Mouse (Mus musculus): ENCODE results near the gene Klrg2.
"Not testable (repeated sequence)": the region's sequence is repeated elsewhere in the genome, so short reads cannot be mapped to it uniquely, and the experiment has no call there.

Gene Klrg2

GRCm38 (mm10) chr6:38636852-38637618 lies at the start of gene Klrg2:
Klrg2 (minus strand) TSS chr6:38637242.
- DNase-seq (ENCODE audit: low read depth, low spot score) = no peak

GRCm38 (mm10) chr6:38682532-38682931 lies 45.5 kb upstream of the Klrg2 start:
- no peak for DNase-seq (ENCODE audit: low read depth, low spot score)

DNA sequence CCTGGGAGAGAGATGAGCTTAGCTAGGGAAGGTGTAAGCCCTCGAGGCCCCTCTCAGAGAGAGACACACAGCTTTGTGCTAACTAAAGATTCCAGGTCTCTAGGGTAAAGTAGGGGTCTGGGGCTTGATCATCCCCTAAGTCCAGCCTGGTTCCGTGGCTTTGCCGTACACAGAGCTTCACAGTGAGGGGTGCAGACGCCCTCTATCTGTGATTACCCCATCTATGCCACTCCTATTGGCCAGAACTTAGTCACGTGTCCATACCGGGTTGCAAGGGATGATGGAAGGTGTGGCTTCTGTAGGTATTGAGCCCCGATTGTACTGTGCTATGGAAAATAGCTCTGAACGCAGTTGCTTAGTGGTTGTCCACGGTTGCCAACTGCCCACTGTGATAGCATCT lies 40.6 kb upstream of the Klrg2 start:
- DNase-seq (ENCODE audit: low read depth, low spot score) = no peak

DNA sequence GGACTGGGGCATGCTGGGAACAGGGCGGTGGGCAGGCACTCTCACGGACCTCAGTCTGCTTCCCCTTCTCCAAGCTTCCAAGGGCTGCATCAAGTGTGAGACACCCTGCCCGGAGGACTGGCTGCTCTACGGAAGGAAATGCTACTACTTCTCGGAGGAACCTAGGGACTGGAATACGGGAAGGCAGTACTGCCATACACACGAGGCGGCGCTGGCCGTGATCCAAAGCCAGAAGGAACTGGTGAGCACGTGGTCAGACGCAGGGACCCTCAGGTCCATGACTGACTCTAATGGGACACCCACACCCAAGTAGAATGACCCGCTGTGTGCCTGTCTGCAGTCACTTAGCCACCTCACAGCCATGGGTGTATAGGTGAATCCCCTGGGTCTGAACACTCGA lies 39.7 kb upstream of the Klrg2 start:
- DNase-seq (ENCODE audit: low read depth, low spot score) = no peak

- no peak for DNase-seq (ENCODE audit: low read depth, low spot score)
These were observed 39.2 kb upstream of the Klrg2 start for GRCm38 (mm10) chr6:38676217-38676616.

GRCm38 (mm10) chr6:38672011-38672410 lies 35.0 kb upstream of the Klrg2 start:
- no peak for DNase-seq (ENCODE audit: low read depth, low spot score)

DNA sequence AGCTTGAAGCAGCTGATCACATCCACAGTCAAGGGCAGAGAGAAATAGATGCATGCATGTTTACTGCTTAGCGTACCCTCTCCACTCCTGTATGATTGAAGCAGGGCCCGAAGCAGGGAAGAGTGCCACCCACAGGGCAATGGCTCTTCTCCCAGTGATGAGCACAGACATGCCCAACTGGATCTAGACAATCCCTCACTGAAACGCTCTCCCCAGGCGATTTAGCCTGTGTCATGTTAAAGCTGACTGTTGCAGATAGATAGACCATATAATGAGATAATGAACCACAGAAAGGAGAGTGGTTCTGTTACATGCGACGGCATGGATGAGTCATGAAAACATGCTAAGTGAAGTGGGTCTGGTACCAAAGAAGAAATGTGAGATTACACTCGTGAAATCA lies 34.2 kb upstream of the Klrg2 start:
- no peak for DNase-seq (ENCODE audit: low read depth, low spot score)

DNA sequence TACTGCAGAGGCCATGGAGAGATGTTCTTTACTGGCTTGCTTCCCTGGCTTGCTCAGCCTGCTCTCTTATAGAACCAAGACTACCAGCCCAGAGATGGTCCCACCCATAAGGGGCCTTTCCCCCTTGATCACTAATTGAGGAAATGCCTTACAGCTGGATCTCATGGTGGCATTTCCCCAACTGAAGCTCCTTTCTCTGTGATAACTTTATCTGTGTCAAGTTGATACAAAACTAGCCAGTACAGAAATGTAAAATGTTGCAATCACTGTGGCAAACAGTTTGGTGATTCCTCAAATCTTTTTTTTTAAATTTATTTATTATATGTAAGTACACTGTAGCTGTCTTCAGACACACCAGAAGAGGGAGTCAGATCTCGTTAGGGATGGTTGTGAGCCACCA lies 33.4 kb upstream of the Klrg2 start:
- not testable (repeated sequence) for DNase-seq (ENCODE audit: low read depth, low spot score)

DNA sequence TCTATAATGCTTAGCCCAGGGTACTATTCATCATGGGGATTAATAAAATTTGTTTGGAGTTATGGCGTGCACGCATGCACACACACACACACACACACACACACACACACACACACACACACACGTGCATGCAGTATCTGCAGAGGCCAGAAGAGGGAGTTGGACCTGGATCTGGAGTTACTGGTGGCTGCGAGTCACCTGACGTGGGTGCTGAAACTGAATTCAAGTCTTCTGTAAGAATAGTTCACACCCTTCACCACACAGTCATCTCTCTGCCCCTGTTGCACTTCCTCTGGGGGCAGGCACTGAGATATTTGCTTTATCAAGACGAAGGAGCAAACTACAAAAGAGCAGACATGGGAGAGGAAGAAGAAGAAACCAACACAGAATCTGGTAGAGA lies 32.5 kb upstream of the Klrg2 start:
- DNase-seq (ENCODE audit: low read depth, low spot score) = no peak

DNA sequence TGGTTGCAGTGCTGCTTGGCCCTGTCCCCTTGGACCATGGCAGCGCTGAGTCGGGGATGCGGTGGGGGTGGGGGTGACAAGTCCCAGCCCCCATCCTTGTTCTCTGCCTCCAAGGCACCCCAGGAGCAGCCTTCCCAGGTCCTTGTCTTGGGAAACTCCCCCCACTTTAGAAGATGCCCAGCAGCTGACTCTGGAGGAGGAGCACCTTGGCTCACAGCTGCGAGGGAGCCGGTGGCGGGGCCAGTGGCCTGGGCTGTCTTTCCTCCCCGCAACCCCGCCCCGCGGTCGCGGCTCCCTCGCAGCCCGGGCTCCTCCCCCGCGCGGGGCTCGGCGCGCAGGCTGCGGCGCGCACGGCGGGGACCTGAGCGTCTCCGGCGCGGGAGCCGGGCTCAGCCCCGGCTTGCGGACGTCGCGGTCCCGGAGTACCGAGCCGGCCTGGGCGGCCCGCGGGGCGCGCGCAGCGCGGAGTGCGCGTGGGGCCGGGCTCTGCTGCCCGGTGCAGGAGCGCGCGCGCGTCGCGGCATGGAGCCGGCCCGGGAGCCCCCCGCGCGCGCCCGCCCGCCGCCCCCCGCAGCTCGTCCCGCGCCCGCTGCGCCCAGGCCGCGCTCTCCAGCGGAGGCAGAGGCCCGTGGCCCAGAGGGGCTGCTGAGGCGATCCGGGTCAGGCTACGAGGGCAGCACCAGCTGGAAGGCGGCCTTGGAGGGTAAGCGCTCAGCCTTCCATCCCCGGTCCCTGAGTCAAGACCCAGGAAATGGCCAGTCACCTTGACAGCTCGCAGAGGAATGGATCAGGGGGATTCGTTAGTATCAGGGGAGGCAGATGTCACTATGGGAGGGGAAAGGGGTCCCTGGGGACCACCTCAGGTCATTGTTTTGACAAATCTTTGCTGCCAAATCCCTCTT lies 25.9 kb upstream of the Klrg2 start, which contains the start of gene Clec2l:
Gene Clec2l (plus strand): TSS at position 356 of the 902 bp plus-strand sequence.
- DNase-seq (ENCODE audit: low read depth, low spot score) = no peak

GRCm38 (mm10) chr6:38661626-38662025 lies 24.6 kb upstream of the Klrg2 start:
- no peak for DNase-seq (ENCODE audit: low read depth, low spot score)

GRCm38 (mm10) chr6:38650263-38650937 lies 13.4 kb upstream of the Klrg2 start:
- peak; percentile 42 for DNase-seq (ENCODE audit: low read depth, low spot score)

DNA sequence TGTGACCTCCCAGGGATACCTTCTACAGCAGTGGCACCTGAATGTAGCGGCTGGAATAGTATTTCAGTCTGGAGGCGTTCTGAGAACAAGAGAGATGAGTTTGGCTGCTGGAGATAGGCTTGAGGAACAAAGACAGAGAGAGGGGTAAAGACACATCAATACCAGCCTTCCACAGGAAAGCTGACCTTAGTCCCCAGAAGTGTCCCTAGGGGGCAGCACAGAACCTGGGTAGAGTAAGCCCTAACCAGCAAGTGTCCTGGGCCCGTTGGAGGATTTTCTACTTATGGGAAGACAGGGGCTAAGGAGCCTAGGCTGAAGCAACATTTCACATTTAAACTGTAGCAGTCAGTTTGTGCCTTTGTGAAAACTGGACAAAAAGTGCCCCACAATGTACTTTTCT lies 12.5 kb upstream of the Klrg2 start:
- no peak for DNase-seq (ENCODE audit: low read depth, low spot score)

- no peak for DNase-seq (ENCODE audit: low read depth, low spot score)
These were observed 6.0 kb upstream of the Klrg2 start for GRCm38 (mm10) chr6:38643039-38643438.

GRCm38 (mm10) chr6:38642593-38642992 lies 5.6 kb upstream of the Klrg2 start:
- no peak for DNase-seq (ENCODE audit: low read depth, low spot score)

- DNase-seq (ENCODE audit: low read depth, low spot score) = no peak
These were observed 4.6 kb upstream of the Klrg2 start for GRCm38 (mm10) chr6:38641645-38642044.

DNA sequence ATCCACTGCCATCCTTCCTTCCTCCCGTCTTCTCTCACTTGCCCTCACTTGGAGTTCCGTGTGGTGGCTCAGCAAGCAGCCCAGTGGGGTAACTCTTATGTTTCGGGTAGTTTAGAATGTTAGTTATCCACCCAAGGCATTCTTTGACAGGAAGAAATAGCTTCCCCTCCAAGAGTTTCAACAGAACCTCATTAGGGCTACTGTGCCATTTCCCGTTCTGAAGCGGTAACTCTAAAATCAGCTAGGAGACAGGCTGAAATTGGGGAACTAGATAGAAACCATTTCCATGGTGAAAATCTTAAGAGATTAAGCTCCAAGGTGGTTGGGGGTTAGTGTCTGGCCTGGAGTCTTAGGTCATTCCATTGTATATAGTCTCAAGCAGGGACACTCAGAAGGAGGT lies 4.2 kb upstream of the Klrg2 start:
- DNase-seq (ENCODE audit: low read depth, low spot score) = no peak

DNA sequence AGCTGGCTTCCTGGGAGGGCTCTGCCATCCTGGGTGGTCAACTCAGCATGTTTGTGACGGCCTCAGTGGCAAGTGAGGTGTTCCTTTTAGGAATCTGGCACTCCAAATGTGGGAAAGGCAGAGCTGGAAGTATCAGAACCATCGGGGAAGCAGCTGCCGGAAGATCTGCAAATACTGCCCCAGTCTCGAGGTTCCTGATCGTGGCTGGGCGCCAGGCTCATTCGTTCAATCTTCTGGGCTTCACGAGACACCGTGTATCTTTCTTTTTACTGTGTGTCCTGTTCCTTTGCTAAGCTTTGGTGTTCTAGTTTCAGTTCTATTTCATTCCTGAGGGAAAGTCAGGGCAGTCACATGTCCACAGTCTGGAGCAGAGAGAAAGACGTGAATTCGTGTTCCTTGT lies 3.4 kb upstream of the Klrg2 start:
- DNase-seq (ENCODE audit: low read depth, low spot score) = no peak

GRCm38 (mm10) chr6:38635941-38636851 lies 846 bp downstream of the Klrg2 start:
- no peak for DNase-seq (ENCODE audit: low read depth, low spot score)

DNA sequence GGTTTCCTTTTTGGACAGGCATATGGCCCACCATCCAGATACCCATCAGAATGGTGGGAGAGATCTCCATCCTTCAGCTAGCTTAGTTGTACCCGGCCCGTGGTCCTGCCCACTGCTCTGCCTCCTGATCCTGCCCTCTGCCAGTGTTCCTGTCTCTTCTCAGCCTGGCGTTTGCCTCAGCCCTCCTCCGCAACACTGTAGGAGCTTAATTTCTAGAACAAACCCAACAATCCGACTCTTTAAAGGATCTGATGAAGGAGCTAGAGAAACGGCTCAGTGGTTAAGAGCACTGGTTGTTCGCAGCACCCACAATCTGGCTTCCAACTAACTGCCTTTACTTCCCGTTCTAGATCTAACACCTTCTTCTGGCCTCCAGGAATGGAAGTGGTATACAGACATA lies 2.6 kb downstream of the Klrg2 start:
- DNase-seq (ENCODE audit: low read depth, low spot score) = no peak

DNA sequence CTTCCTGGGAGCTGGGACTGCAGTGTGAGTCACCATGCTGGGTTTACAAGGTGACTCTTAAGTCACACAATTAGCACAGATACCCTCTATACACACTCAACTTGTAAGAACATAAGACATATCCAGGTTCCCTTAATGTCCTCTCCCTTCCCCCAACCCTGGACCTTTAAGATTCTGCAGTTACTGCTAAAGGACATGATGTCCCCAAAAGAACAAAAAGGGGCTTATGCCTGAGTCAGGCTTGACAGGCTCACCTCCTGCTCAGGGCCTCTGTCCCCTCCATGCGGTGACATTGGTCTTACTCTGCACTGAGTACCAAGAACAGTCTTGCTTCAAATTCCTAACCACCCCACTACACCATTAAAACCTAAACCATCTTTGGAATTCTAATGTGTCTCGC lies 4.2 kb downstream of the Klrg2 start:
- DNase-seq (ENCODE audit: low read depth, low spot score) = no peak

All from telencephalon, adult 2 months (tissue).